Mouse (Mus musculus) left cerebral cortex, adult 9 months (tissue): ENCODE measurements around the gene Impdh1.

Source experiments
- DNase-seq, 2 experiments: peaks; one replicate each; pipeline ENCODE4 v3.0.0; 2022; ENCODE audit warnings: low spot score in 2 of 2

Impdh1 gene

GRCm38 (mm10) chr6:29213436-29213835 is 2.7 kb downstream of the Impdh1 start:
- DNase-seq: no peak

DNA sequence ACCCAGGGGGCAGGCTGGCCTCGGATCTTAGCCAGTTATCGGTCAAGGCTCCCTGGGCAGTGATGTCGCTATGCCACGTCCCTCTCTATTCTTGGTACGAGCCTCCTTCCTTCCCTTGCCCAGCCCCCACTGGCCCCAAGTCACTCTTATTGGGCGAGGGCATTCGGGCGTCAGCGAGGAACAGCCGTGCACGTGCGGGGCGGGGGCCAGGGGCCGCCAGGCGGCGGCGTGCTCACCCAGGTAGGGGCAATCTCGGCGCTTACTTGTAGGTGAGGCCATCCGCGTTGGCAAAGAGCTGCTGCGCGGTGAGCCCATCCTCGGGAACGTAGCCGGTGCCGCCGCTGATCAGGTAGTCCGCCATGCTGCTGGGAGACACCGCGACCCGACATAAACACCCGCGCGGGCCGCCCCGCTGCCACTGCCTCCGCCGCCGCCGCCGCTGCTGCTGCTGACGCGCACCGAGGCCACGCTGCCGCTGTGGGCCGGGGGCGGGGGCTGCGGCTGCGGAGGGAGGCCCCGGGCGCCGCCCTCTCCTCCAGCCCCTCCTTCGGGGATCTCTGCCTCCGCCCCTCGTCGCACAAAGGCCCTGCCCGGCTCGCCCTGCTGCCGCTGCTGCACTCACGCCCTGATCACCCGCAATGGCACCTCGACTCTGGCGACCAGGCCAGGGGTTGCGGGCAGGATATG is 4.2 kb downstream of the Impdh1 start:
- DNase-seq: peak; percentile 54 to 71

DNA sequence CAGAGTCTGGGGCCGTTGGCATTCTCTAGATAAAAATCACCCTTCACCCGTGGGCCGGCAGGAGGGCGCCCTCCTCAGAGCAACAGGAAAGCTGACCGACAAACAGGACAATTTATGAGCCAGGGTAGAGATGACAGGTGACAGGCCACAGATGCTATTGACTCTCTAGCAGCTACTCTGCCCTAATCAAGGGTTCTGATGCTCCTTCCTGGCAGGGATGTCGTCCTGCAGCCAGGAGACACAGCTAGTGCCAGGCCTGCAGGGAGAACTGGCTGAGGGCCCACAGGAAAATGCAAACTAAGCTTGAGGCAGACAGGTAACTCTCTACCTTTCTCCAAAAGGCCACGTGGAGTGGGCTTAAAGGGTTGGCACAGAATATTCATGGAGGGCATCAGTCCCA is 5.0 kb downstream of the Impdh1 start:
- no peak for DNase-seq

DNA sequence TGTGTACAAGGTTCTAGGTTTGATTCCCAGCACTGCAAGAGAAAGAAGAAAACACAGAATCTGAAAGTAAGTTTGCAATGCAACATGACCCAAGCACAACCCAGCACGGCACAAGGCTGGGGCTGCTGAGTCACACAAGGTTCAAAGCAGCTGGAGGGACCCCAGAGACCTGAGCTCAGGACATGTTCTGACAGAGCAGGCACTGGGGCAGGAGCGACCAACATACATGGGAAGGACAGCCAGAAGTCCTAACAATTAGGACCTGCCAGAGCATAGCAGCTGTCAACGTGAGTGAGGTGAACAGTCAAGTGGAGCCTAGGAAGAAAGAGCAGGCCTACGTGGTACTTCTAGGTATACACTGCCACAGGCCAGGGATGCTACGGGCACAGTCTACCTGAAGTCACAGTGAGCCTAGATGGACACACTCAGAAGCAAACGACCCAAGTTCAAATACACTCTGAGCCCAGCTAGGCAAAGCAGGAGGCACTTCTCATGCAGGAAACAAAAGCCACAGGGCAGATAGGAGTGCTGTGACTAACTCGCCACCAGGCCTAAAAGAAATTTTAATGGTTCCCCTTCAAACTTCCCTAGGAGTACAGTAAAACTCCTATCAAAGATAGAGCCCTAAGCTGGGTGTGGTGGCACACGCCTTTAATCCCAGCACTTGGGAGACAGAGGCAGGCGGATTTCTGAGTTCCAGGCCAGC is 5.8 kb downstream of the Impdh1 start:
- no peak for DNase-seq

DNA sequence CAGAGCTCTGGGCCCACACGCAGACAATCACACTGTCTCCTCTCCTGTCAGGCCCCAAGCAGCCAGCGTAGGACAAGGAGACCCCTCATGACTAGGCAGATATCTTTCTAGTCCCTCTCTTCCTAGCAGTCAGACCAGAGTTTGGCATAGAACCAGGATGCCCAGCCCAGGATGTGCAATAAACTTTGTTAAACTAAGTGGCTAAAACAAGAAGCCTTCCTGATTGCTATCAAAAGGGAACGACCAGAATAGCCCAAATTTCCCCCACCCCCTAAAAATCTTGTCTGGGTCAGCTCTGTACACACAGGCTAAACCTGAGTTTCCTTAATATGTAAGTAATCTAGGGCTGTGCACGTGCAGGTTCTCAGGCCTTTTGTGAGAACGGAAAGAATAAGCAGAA is 8.0 kb downstream of the Impdh1 start:
- no peak for DNase-seq

GRCm38 (mm10) chr6:29207017-29207416 is 9.1 kb downstream of the Impdh1 start:
- DNase-seq: no peak

DNA sequence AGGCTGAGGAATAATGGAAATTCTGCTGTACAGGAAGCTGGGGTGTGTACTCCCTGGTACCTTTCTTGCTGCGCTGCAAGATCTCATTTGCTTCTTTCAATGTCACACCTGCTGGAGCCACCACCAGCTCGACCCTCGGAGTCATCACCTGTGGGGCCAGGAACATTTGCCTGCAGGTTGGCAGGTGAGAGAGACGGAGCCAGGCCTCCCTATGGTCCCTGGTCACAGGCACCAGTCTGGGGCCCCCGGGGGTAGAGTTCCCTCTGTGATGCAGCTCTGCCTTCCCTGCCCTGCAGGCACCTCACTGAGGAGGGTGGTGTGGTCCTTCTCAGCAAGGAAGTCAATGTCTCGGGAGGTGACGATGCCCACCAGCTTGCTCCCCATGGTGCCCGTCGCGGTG is 10.2 kb downstream of the Impdh1 start:
- no peak for DNase-seq

DNA sequence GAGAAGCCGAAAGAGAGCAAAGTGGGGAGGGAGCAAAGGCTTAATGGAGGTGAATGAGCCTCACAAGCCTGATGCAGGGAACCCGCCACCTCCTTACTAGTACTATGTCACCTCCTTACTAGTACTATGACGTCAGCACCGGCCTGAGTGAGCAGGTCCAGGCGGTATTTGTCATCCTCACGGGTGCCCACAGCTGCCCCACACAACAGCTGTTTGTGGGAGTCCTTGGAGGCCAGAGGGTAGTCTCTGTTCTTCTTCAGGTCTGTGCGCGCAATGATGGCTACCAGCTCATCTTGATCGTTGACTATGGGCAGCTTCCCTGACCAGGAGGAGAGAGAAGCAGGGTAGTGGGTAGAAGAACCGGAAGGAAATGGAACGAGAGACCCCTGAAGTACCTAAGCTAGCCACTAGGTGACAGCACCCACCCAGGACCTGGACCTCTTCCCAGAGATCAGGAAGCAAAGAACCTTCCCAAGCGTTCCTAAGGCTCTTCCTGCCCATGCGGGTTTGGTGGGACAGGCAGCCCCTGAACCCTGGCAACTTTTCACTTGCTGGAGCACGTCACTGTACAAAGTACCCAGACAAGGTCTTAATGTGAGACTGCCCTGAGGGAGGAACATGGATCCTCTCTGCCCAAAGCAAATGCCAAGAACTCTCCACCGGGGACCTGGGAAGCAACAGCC is 11.1 kb downstream of the Impdh1 start:
- peak in 1 of 2 experiments; percentile 51 for DNase-seq

- no peak for DNase-seq
Measured at GRCm38 (mm10) chr6:29203861-29204585, 12.1 kb downstream of the Impdh1 start.

DNA sequence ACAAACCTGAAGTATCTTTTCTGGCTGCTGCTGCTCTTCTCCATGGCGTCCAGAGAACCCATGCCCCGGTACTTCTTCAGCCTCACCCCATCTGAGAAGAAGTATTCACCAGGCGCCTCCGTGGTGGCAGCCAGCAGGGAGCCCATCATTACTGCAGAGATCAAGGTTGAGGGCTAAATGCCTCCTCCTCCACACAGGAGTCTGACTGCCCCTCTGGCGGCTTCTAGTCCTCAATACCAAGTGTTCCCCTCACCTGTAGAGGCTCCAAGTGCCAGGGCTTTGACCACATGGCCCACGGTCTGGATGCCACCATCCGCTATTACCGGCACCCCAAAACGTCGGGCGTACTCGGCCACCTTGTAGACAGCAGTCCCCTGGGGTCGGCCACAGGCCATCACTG is 13.1 kb downstream of the Impdh1 start:
- DNase-seq: no peak

- no peak for DNase-seq
Measured at GRCm38 (mm10) chr6:29201988-29202387, 14.2 kb downstream of the Impdh1 start.

DNA sequence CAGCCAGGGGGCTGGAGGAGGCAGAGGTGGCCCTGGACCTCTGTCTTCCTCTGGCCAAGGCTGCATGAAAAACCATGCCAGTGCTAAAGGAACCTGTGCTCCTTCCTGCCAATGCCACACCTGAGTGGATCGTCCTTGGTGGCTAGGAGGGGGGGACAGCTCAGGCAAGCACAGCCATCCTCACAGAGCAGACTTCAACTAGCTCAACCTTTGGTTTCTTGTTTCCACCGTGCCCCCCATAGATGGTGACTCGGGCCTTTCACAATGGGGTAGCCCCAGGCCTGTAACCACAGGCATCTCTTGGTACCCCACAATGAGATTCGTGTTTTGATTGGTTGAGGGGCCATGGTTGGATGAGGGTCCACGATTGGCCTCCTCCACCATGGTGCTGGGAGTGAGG is 14.8 kb downstream of the Impdh1 start:
- no peak for DNase-seq

DNA sequence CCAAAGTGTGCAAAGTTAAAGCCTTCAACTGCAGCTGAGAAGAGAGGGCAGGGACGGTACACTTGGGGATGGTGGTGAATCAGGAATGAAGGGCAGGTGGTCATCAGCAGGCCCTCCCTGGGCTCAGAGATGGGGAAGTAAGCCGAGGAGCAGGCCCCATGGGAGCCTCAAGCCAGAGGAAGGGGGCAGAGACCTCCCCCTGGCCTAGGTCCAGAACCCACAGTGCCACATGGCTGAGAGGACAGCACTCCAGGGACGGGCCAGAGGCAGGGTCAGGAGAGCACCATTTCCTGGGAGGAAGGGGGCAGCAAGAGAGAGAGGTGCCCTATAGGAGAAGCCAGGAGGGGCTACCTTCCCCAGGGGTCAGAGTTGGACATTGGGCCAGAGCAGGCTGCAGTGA is 15.7 kb downstream of the Impdh1 start:
- DNase-seq: no peak

DNA sequence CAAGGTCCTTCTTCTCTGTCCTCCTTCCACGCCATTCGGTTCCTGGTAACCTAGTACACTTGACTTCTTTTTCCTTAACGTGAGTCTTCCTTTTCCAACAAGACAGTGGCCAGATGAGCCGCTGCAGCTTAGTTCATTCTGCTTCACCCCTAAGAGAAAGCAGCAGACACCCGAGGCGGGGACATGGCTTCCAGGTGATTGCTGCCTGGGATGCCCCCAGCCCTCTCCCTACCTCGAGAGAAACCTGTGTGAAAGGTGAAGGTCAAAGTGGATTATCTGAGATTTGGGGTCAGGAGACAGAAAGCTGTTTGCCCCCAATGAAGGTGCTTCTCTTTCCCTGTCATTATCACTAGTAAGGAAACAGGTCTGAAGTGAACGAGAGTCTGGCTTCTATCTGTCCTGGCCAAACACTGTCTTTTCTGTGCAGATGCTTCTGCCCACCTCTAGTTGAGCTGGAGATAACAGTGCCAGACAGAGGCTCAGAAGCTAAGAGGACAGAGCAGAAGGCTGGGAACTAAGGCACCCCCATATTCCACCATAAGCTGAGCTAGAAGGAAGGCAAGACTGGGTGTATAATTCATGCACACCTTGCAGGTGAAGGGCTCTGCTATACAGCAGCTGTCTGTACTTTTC is 16.8 kb downstream of the Impdh1 start:
- DNase-seq: no peak

DNA sequence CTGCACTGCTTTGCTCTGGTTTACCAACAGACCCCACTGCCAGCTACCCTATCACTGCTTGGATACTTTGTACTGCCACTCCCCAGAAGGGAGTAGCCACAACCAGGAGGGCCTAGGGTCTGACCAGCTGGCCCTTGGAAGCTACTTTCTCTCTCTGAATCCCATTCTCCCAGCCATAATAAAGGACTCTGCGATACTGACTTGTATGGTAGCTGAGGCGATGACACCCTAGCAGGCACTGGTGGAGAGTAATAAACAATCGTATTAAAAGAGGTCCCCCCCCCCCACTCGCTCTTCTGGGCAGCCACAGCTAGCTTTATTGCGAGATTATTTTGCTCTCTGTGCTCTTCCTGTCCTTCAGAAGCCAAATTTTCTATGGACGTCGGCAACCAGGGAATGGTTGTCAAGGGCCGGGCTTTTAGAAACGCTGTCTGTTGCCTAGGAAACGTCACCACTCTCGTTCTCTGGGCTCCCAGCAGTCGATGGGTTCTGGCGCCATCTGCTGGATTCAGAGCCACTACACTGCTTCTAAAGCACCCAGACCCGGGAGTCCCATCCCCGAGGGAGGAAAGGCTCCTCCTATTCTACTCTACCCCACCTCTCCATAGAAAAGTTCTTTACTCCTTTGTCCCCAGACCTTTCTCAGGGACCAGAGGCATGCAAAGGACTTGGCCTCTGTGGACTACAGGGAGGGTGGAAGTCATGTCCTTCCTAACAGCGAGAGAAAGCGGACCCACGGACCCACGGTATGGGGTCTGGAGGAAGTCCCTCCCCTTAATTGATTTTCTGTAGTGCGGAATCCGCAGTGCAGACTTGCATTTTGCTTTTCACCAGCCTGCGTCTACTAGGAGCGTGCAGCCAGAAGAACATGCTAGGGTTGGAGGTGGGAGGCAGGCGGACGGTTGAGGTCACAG is 17.6 kb downstream of the Impdh1 start:
- DNase-seq: peak; percentile 75 to 94

DNA sequence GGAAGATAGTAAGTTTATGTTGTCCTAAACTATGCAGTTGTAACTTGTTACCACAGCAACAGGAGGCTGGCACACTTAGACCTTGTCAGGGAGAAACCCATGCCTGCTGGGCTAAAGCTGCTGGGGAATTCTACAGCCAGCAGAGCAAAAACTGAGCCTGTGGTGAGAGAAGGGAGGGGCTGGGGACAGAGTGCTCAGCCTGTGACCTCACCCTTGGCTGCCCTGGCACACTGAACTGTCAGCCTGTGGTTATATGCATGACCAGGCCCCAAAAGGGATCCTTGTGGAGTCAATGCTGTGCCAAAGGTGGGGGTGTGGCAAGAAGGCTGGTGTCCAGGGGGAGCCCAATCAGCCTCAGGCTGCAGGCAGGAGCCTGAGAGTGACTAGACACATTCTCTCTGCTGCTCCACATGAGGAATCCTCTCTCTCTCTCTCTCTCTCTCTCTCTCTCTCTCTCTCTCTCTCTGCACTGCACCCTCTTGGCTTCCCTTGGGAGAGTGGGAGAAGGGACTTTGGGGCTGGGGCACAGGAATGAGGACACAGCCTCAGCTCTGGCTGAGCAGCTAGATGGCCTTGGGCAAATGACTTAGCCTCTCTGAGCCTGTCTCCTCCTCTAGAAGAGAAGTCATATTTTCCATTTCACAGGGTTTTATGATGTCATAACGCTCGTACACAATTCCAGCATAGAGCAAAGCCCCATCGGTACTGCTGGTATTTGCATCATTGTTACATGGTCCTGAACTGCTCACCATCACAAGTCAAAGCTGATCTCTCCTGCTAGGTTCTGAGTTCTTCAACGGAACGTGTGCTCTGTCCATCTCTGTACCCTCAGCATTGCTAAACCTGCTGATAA is 20.1 kb downstream of the Impdh1 start:
- DNase-seq: no peak

- no peak for DNase-seq
Measured at GRCm38 (mm10) chr6:29195146-29195545, 21.0 kb downstream of the Impdh1 start.

GRCm38 (mm10) chr6:29193961-29194750 is 22.0 kb downstream of the Impdh1 start:
- DNase-seq: no peak

GRCm38 (mm10) chr6:29187936-29188335 is 28.2 kb downstream of the Impdh1 start:
- DNase-seq: no peak
